Mouse (Mus musculus) megakaryocyte, embryonic 14.5 days (primary cell): ENCODE data around the gene Mtf2.
"Not testable (repeated sequence)": the region's sequence is repeated elsewhere in the genome, so short reads cannot be mapped to it uniquely, and the experiment has no call there.

ENCODE experiments used
- FLI1 ChIP-seq: IDR thresholded peaks from 2 replicates; pipeline ENCODE4 v1.6.1; 2012; ENCODE audit warnings: low read length, inconsistent platforms, mixed read lengths
- GATA1 ChIP-seq: IDR thresholded peaks from 3 replicates; pipeline ENCODE4 v1.6.1; 2012; ENCODE audit warnings: mixed read lengths, low read length, inconsistent platforms, borderline replicate concordance

DNA sequence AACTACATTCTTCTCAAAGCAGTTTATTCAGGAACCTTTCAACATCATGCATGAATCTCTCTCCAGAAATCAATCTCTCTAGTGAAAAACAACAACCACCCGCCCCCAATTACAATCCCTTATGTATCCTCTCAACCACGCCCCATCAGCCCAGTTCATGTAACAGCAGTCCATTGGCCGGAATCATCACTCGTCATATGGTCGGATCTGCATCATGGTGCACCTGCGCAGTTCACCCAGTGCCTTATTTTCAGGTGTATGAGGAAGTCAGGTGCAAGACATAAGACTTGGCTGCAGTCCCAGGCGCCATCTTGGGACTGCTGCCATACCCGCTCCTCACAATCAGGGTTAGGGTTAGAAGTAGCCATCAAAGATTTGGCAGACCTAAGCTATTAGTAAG, 27.3 kb downstream of the Mtf2 start:
- not testable (repeated sequence) for TF ChIP-seq GATA1, FLI1
